Mouse (Mus musculus): ENCODE measurements at regions not wholly inside any gene's neighbourhood (a gene's known extent, or its start where the extent isn't known, plus 50 kb on each side); places are given as distances from the start of the nearest gene placed in this dataset.

GRCm38 (mm10) chr13:44195365-44195764, 410.8 kb downstream of the Cd83 start:
- TF ChIP-seq POLR2A (IDR thresholded peaks at IDR 0.05; ENCODE audit: low read depth, low read length), result no peak
- TF ChIP-seq CTCF (IDR thresholded peaks at IDR 0.05; ENCODE audit: extremely low read depth, insufficient read length, insufficient replicate concordance, low read depth, low read length), result no peak

Measured in small intestine, adult 2 months (tissue).